Mouse (Mus musculus) midbrain, embryonic 11.5 days (tissue): ENCODE data around the gene Slc9a8. TPM values are rescaled to one million over a fixed set of nuclear protein-coding genes. Genes with fewer than 3 reads are reported as not detected.
A peak's percentile ranks its signal among the peaks of the same experiment; 100 is the strongest.

Experiments used
- ATAC-seq: fragments of 200-750 bp; cut with Nextera tagmentation; 2 replicates; pipeline ENCODE4 v1.8.0; 2017; ENCODE audit warnings: moderate TSS enrichment, moderate library complexity; ENCODE audit not compliant: low FRiP score
- DNase-seq: peaks from one replicate; pipeline ENCODE4 v3.0.0; 2015; ENCODE audit warnings: low spot score; ENCODE audit errors: missing footprints
- H3K27ac ChIP-seq: fragments of 300-500 bp; sonication (generic); 2 replicates; pipeline ENCODE4 v1.5.1; 2014; ENCODE audit warnings: low read depth, low read length
- H3K27me3 ChIP-seq: fragments of 300-500 bp; sonication (generic); 2 replicates; pipeline ENCODE4 v1.6.1; 2014; ENCODE audit warnings: mild to moderate bottlenecking, low read length, moderate library complexity, mixed read lengths; ENCODE audit not compliant: control insufficient read depth, insufficient read depth
- H3K36me3 ChIP-seq: fragments of 300-500 bp; sonication (generic); 2 replicates; pipeline ENCODE4 v1.6.1; 2014; ENCODE audit warnings: mild to moderate bottlenecking, low read length, moderate library complexity, mixed read lengths; ENCODE audit not compliant: control insufficient read depth, insufficient read depth
- H3K4me1 ChIP-seq: fragments of 300-500 bp; sonication (generic); 2 replicates; pipeline ENCODE4 v1.6.1; 2014; ENCODE audit warnings: low read length; ENCODE audit not compliant: control insufficient read depth, insufficient read depth
- H3K4me2 ChIP-seq: fragments of 300-500 bp; sonication (generic); 2 replicates; pipeline ENCODE4 v1.6.1; 2014; ENCODE audit warnings: mild to moderate bottlenecking, moderate library complexity
- H3K4me3 ChIP-seq: fragments of 300-500 bp; sonication (generic); 2 replicates; pipeline ENCODE4 v1.5.1; 2014; ENCODE audit warnings: low read depth, low read length
- H3K9ac ChIP-seq: fragments of 300-500 bp; sonication (generic); 2 replicates; pipeline ENCODE4 v1.6.1; 2014; ENCODE audit warnings: low read length
- H3K9me3 ChIP-seq: fragments of 300-500 bp; sonication (generic); 2 replicates; pipeline ENCODE4 v1.6.1; 2016; ENCODE audit warnings: low read length; ENCODE audit not compliant: control insufficient read depth
- whole genome bisulfite sequencing: fragments of 180-500 bp; shearing (Covaris S2); extraction: QIAGEN DNeasy Blood & Tissue Kit; methylation state at CpG from one replicate; pipeline ENCODE4 v1.1.7; 2014; 5-methylcytosine and 5-hydroxymethylcytosine counted together
- polyA plus RNA-seq: library from polyadenylated mRNA; unstranded; fragments of >200 nt; fragmentation: Nextera tagmentation; extraction: Ambion mirVana; gene quantifications from 2 replicates; pipeline ENCODE4 v1.2.1, GENCODE M21; 2014

The Slc9a8 gene
- polyA plus RNA-seq, 1 experiment from 2014 or later, result 15.1 TPM

DNA sequence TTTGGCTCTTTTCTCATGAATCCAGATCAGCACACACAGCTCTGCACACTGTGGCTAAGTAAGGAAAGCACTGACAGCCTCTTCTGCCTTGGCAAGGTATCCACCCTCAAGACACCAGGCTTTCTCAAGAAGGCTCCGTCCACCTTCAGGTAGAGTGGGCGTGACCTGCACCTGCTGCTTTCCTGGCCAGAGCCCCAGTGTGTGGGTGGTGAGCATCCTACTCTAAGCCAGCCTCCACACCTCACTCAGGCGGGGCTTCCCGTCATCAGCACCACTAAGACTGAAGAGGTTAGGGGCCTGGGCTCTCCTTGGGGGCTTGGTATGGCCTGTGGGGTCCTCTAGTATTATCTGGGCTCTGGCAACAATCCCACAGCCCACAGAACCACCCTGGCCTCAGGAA is 65.1 kb downstream of the Slc9a8 start:
- 93% methylated on average over 4 of the region's 4 CpGs for WGBS
- Histone ChIP-seq H3K36me3 (peaks cover 8% of the 10 kb centered on the region), H3K4me3 (no peak overlapping the region), H3K4me2 (no peak overlapping the region), H3K27me3 (no peaks in the 10 kb centered on the region), H3K27ac (no peak overlapping the region), H3K9ac (no peak overlapping the region), H3K9me3 (no peaks in the 10 kb centered on the region), H3K4me1 (peaks cover 6% of the 10 kb centered on the region)
- DNase-seq (no peak), ATAC-seq (no peak)

DNA sequence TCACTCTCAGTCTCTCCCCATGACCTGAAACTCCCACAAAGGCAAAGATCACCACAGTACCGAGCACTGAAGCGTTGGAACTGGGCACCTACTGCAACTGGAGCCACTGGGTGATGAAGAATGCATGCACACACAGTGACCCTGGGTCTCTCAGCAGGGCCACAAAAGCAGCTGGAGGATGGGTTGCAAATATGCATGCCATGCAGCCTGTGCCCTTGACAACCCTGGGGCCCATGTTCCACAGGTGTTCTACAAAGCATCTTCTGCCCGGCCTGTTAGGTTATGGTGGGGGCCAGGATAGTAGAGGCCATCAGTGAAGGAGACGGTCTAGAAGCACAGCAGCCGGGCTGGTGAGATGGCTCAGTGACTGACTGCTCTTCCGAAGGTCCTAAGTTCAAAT is 66.0 kb downstream of the Slc9a8 start:
- ATAC-seq (no peak), DNase-seq (no peak)
- H3K9ac ChIP-seq, result no peak overlapping the region
- H3K4me3 ChIP-seq, result no peak overlapping the region
- H3K27me3 ChIP-seq, result no peaks in the 10 kb centered on the region
- 90% methylated on average over 6 of the region's 6 CpGs for WGBS
- no peak overlapping the region for H3K4me2 ChIP-seq
- peaks cover 13% of the 10 kb centered on the region for H3K4me1 ChIP-seq
- no peaks in the 10 kb centered on the region for H3K9me3 ChIP-seq
- H3K27ac ChIP-seq, result no peak overlapping the region
- H3K36me3 ChIP-seq, result peaks cover 7% of the 10 kb centered on the region

DNA sequence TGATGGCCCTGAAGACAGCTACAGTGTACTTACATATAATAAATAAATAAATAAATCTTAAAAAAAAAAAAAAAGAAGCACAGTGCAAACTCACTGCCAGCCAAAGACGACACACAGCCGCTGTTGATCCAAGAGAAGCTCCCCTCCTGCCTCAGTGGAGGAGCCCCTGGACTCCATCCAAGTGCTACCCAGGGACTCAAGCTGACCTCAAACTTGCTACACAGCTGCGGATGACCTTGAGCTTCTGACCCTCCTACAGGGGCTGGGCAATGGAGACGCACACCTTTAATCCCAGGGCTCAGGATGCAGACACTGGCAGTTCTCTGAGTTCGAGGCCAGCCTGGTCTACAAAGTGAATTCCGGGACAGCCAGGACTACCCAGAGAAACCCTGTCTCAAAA is 66.5 kb downstream of the Slc9a8 start:
- H3K4me3 ChIP-seq, result no peak overlapping the region
- H3K9me3 ChIP-seq, result no peaks in the 10 kb centered on the region
- no peak for DNase-seq
- H3K27me3 ChIP-seq, result no peaks in the 10 kb centered on the region
- no peak overlapping the region for H3K27ac ChIP-seq
- peaks cover 13% of the 10 kb centered on the region for H3K4me1 ChIP-seq
- H3K4me2 ChIP-seq, result no peak overlapping the region
- no peak overlapping the region for H3K9ac ChIP-seq
- peaks cover 6% of the 10 kb centered on the region for H3K36me3 ChIP-seq
- 88% methylated on average over 6 of the region's 6 CpGs for WGBS
- no peak for ATAC-seq

DNA sequence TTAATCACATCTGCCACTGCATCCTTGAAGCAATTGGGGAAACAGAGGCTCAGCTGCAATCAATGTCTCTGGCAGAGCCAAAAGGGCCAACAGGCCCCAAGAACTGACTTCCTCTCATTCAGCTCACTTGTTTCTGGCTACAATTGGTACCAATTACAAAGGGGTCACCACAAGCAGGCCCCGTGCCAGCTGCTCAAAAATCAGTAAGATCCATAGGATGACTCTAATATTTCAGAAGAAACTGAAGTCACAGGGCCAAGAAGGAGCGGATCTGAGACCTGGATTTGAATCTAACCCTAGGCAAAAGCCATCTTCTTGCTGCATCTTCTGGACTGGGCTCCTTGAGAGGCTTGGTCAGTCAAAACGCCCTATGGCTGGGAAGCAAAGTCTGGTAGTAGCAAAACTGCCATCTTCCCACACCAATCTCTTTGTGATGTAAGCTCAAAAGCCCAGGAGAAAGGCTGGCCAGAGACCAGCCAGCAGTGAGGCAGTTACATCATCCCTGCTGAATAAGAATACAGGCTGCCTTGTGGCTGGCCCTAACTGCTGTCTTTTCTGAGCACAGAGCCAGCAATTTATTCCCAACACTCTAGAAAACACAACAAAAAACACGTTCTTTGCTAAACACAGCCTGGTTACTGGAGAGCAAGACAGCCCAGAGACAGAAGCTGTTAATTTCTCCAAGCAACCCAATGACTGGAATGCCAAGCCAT is 69.5 kb downstream of the Slc9a8 start:
- no peak for DNase-seq
- no peak overlapping the region for H3K27ac ChIP-seq
- no peak overlapping the region; the same call in 1 of the 2 replicates for H3K4me2 ChIP-seq
- no peak overlapping the region for H3K9ac ChIP-seq
- H3K27me3 ChIP-seq, result no peaks in the 10 kb centered on the region
- H3K4me3 ChIP-seq, result 0 out of 2 replicates have a peak overlapping the region, but pooled peaks have one; percentile 100
- no peaks in the 10 kb centered on the region for H3K9me3 ChIP-seq
- WGBS, result 83% methylated on average over 4 of the region's 4 CpGs
- ATAC-seq, result no peak
- H3K4me1 ChIP-seq, result peaks cover 16% of the 10 kb centered on the region
- no peaks in the 10 kb centered on the region for H3K36me3 ChIP-seq

DNA sequence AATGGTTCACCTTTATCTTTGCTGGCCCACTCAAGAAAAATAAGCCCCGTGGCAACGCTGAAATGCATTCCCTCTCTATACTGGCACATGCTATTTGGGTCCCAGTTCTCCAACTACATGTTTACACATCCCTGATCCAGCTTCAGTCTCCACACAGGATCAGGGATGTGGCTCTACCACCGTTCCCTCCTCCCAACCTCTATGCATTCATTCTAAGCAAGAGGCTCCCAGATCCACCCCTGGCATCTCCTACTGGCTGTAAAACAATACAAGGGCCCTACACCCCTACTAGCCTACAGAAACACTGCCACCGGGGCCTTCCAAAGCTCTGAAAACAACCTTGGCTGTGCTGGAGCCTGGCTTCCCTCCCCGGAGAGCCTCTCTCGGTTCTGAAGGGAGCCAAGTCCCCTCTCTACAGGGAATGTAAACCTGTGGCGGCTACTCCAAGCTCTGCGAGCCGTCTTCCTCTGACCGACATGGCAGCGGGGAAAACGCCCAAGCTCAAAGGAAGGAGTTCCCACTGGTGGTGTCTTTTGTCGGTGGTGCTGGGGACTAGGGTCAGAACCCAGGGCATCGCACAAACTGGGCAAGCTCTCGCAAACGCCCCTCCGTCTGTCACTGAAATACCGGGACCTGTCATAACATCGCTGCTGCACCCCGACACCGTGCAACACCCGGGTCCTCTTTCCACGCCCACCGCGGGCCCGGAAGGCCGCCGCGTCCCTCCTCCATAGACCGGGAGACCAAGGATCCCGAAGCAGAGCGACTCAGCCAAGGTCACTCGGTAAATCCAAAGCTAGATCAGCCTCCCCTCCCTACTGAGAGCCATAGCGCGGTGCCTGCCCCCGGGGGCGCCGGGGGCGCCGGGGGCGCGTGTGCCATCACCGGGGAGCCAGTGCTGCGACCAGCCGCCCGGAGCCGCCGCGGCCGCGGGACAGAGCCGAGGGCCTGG is 70.5 kb downstream of the Slc9a8 start, which contains the start of gene Rnf114:
TSS of gene Rnf114 (plus strand) at position 889 of the 952 bp plus-strand sequence.
- peak; percentile 84 for DNase-seq
- H3K4me2 ChIP-seq, result peak within 1 kb of the TSS; percentile 86
- 4% methylated on average over 46 of the region's 52 CpGs for WGBS

DNA sequence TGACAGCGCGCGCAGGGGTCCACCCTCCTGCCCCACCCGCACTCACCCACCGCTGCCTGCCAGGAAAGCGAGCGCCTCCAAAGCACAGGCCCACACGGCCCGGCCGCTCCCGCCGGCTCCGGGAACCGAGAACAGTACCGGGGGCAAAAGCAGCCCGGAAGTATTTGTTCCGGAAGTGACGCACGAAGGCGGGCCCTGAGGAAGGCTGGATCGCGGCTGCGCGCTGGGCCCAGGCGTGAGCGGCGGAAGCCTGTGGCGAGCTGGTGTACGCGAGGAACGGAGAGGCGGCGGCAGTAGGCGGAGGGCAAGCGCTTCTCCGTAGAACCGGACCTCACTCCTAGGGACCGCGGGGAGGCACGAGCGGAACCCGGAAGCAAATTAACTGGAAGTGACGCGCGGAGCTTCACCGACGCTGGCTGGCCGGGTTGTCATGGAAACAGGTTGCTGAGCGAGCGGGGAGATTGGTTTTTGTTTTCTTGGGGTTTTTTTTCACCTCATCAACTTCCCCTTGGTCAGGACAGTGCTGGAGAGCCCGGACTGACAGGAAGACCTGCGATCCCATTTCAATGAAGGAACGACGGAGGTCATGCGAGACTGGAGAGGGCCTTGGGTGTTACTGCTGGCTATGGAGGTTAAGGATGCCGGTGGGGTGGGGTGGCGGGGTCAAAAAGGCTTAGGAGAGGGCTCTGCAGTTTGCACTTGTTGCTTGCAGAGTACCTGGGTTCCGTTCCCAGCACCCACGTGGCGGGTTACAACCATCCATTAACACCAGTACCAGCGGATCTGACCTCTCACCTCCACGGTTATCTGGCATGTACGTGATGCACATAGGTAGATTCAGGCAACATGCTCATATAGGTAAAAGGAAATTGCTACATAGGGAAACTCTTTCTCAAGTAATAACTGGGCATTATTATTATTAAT is 71.5 kb downstream of the Slc9a8 start, which contains the start of gene Spata2:
TSS of gene Spata2 (minus strand) at position 175 of the 924 bp plus-strand sequence.
- Histone ChIP-seq H3K4me1 (peaks cover 16% of the 10 kb centered on the region), H3K9ac (peak within 1 kb of the TSS; percentile 91), H3K27me3 (no peaks in the 10 kb centered on the region), H3K9me3 (no peaks in the 10 kb centered on the region), H3K36me3 (no peaks in the 10 kb centered on the region), H3K4me3 (peak within 1 kb of the TSS; percentile 100), H3K27ac (peak within 1 kb of the TSS; percentile 99), H3K4me2 (peak within 1 kb of the TSS; percentile 86)
- ATAC-seq, result peak; percentile 90
- WGBS, result 2% methylated on average over 57 of the region's 63 CpGs
- peak; percentile 99 for DNase-seq

More for the DNA sequence above, 70.5 kb downstream of the Slc9a8 start, which contains the start of gene Rnf114:
- peak within 1 kb of the TSS; percentile 91 for H3K9ac ChIP-seq
- peaks cover 16% of the 10 kb centered on the region for H3K4me1 ChIP-seq
- H3K27me3 ChIP-seq, result no peaks in the 10 kb centered on the region
- no peaks in the 10 kb centered on the region for H3K36me3 ChIP-seq
- H3K9me3 ChIP-seq, result no peaks in the 10 kb centered on the region
- ATAC-seq, result peak; percentile 41; the same call in 1 of the 2 replicates
- H3K4me3 ChIP-seq, result peak within 1 kb of the TSS; percentile 100
- H3K27ac ChIP-seq, result peak within 1 kb of the TSS; percentile 99

DNA sequence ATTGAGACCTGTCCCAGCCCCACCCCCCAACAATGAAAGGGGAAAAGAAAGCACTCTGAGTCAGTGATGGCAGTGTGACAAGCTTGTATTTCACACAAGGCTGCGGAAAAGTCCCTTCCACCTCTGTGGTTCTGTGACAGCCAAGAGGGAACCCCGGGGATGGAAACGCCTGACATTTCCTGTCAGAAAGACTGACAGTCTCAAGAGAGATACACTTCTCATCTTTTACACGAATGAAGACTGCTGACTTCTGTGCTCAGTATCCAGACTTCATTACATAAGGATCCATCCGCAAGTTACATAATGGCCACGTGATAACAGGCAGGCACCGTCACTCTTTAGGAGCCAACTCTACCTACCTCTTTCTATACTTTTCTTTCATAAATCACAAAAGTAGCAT is 74.9 kb downstream of the Slc9a8 start:
- 87% methylated on average over 7 of the region's 7 CpGs for WGBS
- Histone ChIP-seq H3K9ac (no peak overlapping the region), H3K4me2 (no peak overlapping the region), H3K4me1 (peaks cover 12% of the 10 kb centered on the region), H3K27ac (no peak overlapping the region), H3K27me3 (no peaks in the 10 kb centered on the region), H3K36me3 (no peaks in the 10 kb centered on the region), H3K9me3 (no peaks in the 10 kb centered on the region), H3K4me3 (no peak overlapping the region)
- ATAC-seq, result no peak
- DNase-seq, result no peak

DNA sequence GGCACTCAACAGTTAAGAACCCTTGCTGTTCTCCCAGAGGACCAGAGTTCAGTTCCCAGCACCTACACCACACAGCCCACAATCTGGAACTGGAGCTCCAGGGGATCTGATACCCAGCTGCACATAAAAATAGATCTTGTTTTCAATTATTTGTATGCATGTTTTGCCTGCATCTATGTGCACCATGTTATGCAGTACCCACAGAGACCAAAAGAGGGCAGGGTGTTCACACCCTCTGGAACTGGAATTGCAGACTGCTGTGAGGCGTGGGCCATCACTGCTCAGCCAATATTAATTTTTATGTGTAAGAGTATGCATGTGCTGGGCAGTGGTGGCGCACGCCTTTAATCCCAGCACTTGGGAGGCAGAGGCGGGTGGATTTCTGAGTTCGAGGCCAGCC is 75.8 kb downstream of the Slc9a8 start:
- Histone ChIP-seq H3K4me1 (peaks cover 4% of the 10 kb centered on the region; the same call in 1 of the 2 replicates), H3K4me2 (no peak overlapping the region), H3K9me3 (no peaks in the 10 kb centered on the region), H3K9ac (no peak overlapping the region), H3K27me3 (no peaks in the 10 kb centered on the region), H3K36me3 (no peaks in the 10 kb centered on the region), H3K4me3 (no peak overlapping the region), H3K27ac (no peak overlapping the region)
- 86% methylated on average over 5 of the region's 5 CpGs for WGBS
- DNase-seq (peak; percentile 90), ATAC-seq (no peak)
